Mouse (Mus musculus) CH12.LX (cell line): ENCODE data around the gene Per1. TPM values are rescaled to one million over a fixed set of nuclear protein-coding genes. Genes with fewer than 3 reads are reported as not detected.

Experiments used
- DNase-seq: peaks from one replicate; pipeline ENCODE4 v3.0.0-alpha.2; 2013; ENCODE audit errors: extremely low read depth
- H3K27ac ChIP-seq: 2 replicates; pipeline ENCODE4 v1.5.1; 2012; ENCODE audit warnings: low read depth, mild to moderate bottlenecking, control low read depth, moderate library complexity; ENCODE audit not compliant: insufficient read depth
- H3K27me3 ChIP-seq: replicated peaks from 2 replicates; pipeline ENCODE3; 2012; ENCODE audit warnings: inconsistent platforms
- H3K36me3 ChIP-seq, 2 experiments: replicated peaks in 1 of 2; 2 replicates each; pipeline versions ENCODE3 to v1.6.1; 2012; ENCODE audit warnings: inconsistent platforms in 1 of 2, low read length in 1 of 2, mild to moderate bottlenecking in 1 of 2, mixed read lengths in 1 of 2, moderate library complexity in 1 of 2; ENCODE audit not compliant: control insufficient read depth in 1 of 2, insufficient read depth in 1 of 2
- H3K4me1 ChIP-seq, 2 experiments: 2 replicates each; pipeline ENCODE4 v1.6.1; 2012; ENCODE audit warnings: inconsistent platforms in 1 of 2, moderate library complexity in 1 of 2; ENCODE audit not compliant: insufficient read depth in 2 of 2, control insufficient read depth in 1 of 2
- H3K4me2 ChIP-seq: 2 replicates; pipeline ENCODE4 v1.6.1; 2012; ENCODE audit warnings: low read depth, mild to moderate bottlenecking, control low read depth; ENCODE audit not compliant: poor library complexity, insufficient read depth, severe bottlenecking
- H3K4me3 ChIP-seq, 3 experiments: fragments of 150-350 bp in 1 of 3; sonication (generic) in 1 of 3; replicated peaks in 1 of 3; 2 replicates each; pipeline versions ENCODE3 to v1.5.1; 2011 to 2012; ENCODE audit warnings: low read depth in 2 of 3, low read length in 2 of 3, mild to moderate bottlenecking in 2 of 3, moderate library complexity in 2 of 3, control low read depth in 1 of 3, improper control_type of control experiment in 1 of 3, inconsistent platforms in 1 of 3, mixed read lengths in 1 of 3; ENCODE audit not compliant: poor library complexity in 1 of 3
- H3K79me2 ChIP-seq: replicated peaks from 2 replicates; pipeline ENCODE4 v1.6.1; 2012; ENCODE audit warnings: mild to moderate bottlenecking, moderate library complexity; ENCODE audit not compliant: control insufficient read depth, poor library complexity, insufficient read depth, severe bottlenecking; ENCODE audit errors: extremely low read depth
- H3K9ac ChIP-seq: 2 replicates; pipeline ENCODE4 v1.6.1; 2012; ENCODE audit warnings: low read depth, mild to moderate bottlenecking, control low read depth, moderate library complexity; ENCODE audit not compliant: insufficient read depth
- H3K9me3 ChIP-seq: replicated peaks from 2 replicates; pipeline ENCODE3; 2012; ENCODE audit warnings: low read length, inconsistent platforms, mixed read lengths
- BHLHE40 ChIP-seq: IDR thresholded peaks from 2 replicates; pipeline ENCODE4 v1.6.1; 2011; ENCODE audit warnings: mild to moderate bottlenecking, low read depth, low read length, improper control_type of control experiment
- CHD1 ChIP-seq: IDR thresholded peaks from 2 replicates; pipeline ENCODE4 v1.6.1; 2012; ENCODE audit warnings: low read depth, low read length, improper control_type of control experiment, inconsistent platforms
- CTCF ChIP-seq, 2 experiments: IDR thresholded peaks in 1 of 2; conservative IDR thresholded peaks in 1 of 2; 2 replicates each; pipeline ENCODE4 v1.5.1; 2011 to 2012; ENCODE audit warnings: low read depth in 2 of 2, low read length in 2 of 2, improper control_type of control experiment in 1 of 2, inconsistent platforms in 1 of 2, mild to moderate bottlenecking in 1 of 2, moderate library complexity in 1 of 2
- E2F4 ChIP-seq: IDR thresholded peaks from 2 replicates; pipeline ENCODE4 v1.6.1; 2011; ENCODE audit warnings: low read depth, low read length, improper control_type of control experiment; ENCODE audit not compliant: insufficient replicate concordance
- ELF1 ChIP-seq: IDR thresholded peaks from 2 replicates; pipeline ENCODE4 v1.6.1; 2014; ENCODE audit warnings: low read depth, mild to moderate bottlenecking, inconsistent platforms, low read length, improper control_type of control experiment
- EP300 ChIP-seq: IDR thresholded peaks from 2 replicates; pipeline ENCODE4 v1.6.1; 2011; ENCODE audit warnings: low read length, improper control_type of control experiment
- ETS1 ChIP-seq: conservative IDR thresholded peaks from 2 replicates; pipeline ENCODE4 v1.6.1; 2012; ENCODE audit warnings: low read depth, mild to moderate bottlenecking, inconsistent platforms, low read length, improper control_type of control experiment, moderate library complexity
- GABPA ChIP-seq: IDR thresholded peaks from 2 replicates; pipeline ENCODE4 v1.6.1; 2012; ENCODE audit warnings: low read depth, low read length, improper control_type of control experiment, inconsistent platforms; ENCODE audit not compliant: insufficient replicate concordance
- HCFC1 ChIP-seq: IDR thresholded peaks from 2 replicates; pipeline ENCODE4 v1.6.1; 2012; ENCODE audit warnings: low read depth, mild to moderate bottlenecking, inconsistent platforms, low read length, improper control_type of control experiment
- IRF4 ChIP-seq: IDR thresholded peaks from 2 replicates; pipeline ENCODE4 v1.6.1; 2014; ENCODE audit warnings: low read depth, mild to moderate bottlenecking, inconsistent platforms, low read length, improper control_type of control experiment
- JUN ChIP-seq: IDR thresholded peaks from 2 replicates; pipeline ENCODE4 v1.6.1; 2011; ENCODE audit warnings: low read depth, mild to moderate bottlenecking, low read length, improper control_type of control experiment, moderate library complexity; ENCODE audit not compliant: insufficient read depth
- KAT2A ChIP-seq: IDR thresholded peaks from 2 replicates; pipeline ENCODE4 v1.6.1; 2012; ENCODE audit warnings: low read length, improper control_type of control experiment, inconsistent platforms; ENCODE audit not compliant: insufficient replicate concordance
- MAFK ChIP-seq: IDR thresholded peaks from 2 replicates; pipeline ENCODE4 v1.6.1; 2011; ENCODE audit warnings: low read length, improper control_type of control experiment; ENCODE audit not compliant: insufficient replicate concordance
- MAX ChIP-seq: IDR thresholded peaks from 2 replicates; pipeline ENCODE4 v1.6.1; 2011; ENCODE audit warnings: low read length, improper control_type of control experiment
- MAZ ChIP-seq: IDR thresholded peaks from 2 replicates; pipeline ENCODE4 v1.6.1; 2012; ENCODE audit warnings: low read depth, mild to moderate bottlenecking, inconsistent platforms, low read length, improper control_type of control experiment, moderate library complexity
- MXI1 ChIP-seq: IDR thresholded peaks from 2 replicates; pipeline ENCODE4 v1.6.1; 2011; ENCODE audit warnings: mild to moderate bottlenecking, low read depth, low read length, improper control_type of control experiment
- MYC ChIP-seq: IDR thresholded peaks from 2 replicates; pipeline ENCODE4 v1.6.1; 2011; ENCODE audit warnings: low read depth, mild to moderate bottlenecking, improper control_type of control experiment, low read length
- NRF1 ChIP-seq: IDR thresholded peaks from 2 replicates; pipeline ENCODE4 v1.6.1; 2014; ENCODE audit warnings: low read depth, mild to moderate bottlenecking, inconsistent platforms, low read length, improper control_type of control experiment, moderate library complexity
- PAX5 ChIP-seq: IDR thresholded peaks from 2 replicates; pipeline ENCODE4 v1.6.1; 2012; ENCODE audit warnings: low read length, inconsistent platforms, mixed read lengths
- POLR2AphosphoS2 ChIP-seq: IDR thresholded peaks from 2 replicates; pipeline ENCODE4 v1.6.1; 2011; ENCODE audit warnings: low read depth, low read length, improper control_type of control experiment
- RAD21 ChIP-seq: IDR thresholded peaks from 2 replicates; pipeline ENCODE4 v1.6.1; 2011; ENCODE audit warnings: low read depth, mild to moderate bottlenecking, low read length, improper control_type of control experiment, moderate library complexity
- RCOR1 ChIP-seq: conservative IDR thresholded peaks from 2 replicates; pipeline ENCODE4 v1.6.1; 2012; ENCODE audit warnings: low read depth, mild to moderate bottlenecking, inconsistent platforms, low read length, improper control_type of control experiment
- SIN3A ChIP-seq: IDR thresholded peaks from 2 replicates; pipeline ENCODE4 v1.6.1; 2012; ENCODE audit warnings: low read length, improper control_type of control experiment, inconsistent platforms
- TBP ChIP-seq: conservative IDR thresholded peaks from 2 replicates; pipeline ENCODE4 v1.6.1; 2011; ENCODE audit warnings: low read depth, low read length, improper control_type of control experiment
- TCF12 ChIP-seq: IDR thresholded peaks from 2 replicates; pipeline ENCODE4 v1.6.1; 2014; ENCODE audit warnings: low read depth, mild to moderate bottlenecking, inconsistent platforms, low read length, improper control_type of control experiment
- UBTF ChIP-seq: IDR thresholded peaks from 2 replicates; pipeline ENCODE4 v1.6.1; 2012; ENCODE audit warnings: low read depth, mild to moderate bottlenecking, inconsistent platforms, low read length, improper control_type of control experiment, moderate library complexity
- USF1 ChIP-seq: IDR thresholded peaks from 2 replicates; pipeline ENCODE4 v1.6.1; 2014; ENCODE audit warnings: low read depth, mild to moderate bottlenecking, inconsistent platforms, low read length, improper control_type of control experiment
- ZC3H11A ChIP-seq: IDR thresholded peaks from 2 replicates; pipeline ENCODE4 v1.6.1; 2012; ENCODE audit warnings: low read depth, mild to moderate bottlenecking, inconsistent platforms, low read length, improper control_type of control experiment
- ZKSCAN1 ChIP-seq: IDR thresholded peaks from 2 replicates; pipeline ENCODE4 v1.6.1; 2012; ENCODE audit warnings: low read depth, inconsistent platforms, low read length, improper control_type of control experiment, borderline replicate concordance
- ZNF384 ChIP-seq: IDR thresholded peaks from 2 replicates; pipeline ENCODE4 v1.6.1; 2012; ENCODE audit warnings: low read depth, low read length, improper control_type of control experiment, inconsistent platforms
- dilution Hi-C: fragments of 300-500 bp; cut with MboI; formaldehyde crosslinking; loops from 2 replicates; pipeline ENCODE4 v1.14.3; 2020; ENCODE audit warnings: low sequenced_read_pairs; ENCODE audit not compliant: extremely low pct_unique_long_range_greater_than_20kb, extremely low pct_ligation_motif_present
- in situ Hi-C: fragments of 300-500 bp; cut with MboI; formaldehyde crosslinking; loops from 3 replicates; pipeline ENCODE4 v1.14.3; 2019; ENCODE audit warnings: low sequenced_read_pairs, low pct_ligation_motif_present, low pct_unique_long_range_greater_than_20kb, mixed read lengths
- polyA plus RNA-seq: library from polyadenylated mRNA; unstranded; fragments of >175 nt; gene quantifications from 2 replicates; pipeline ENCODE4 v1.2.1, GENCODE M21; 2012; ENCODE audit warnings: low read depth; ENCODE audit not compliant: insufficient read length
- total RNA-seq, 2 experiments: library from RNA; depleted of rRNA; stranded (reverse); fragments of 300-350 nt in 1 of 2; fragments of >200 nt in 1 of 2; gene quantifications; 2 replicates each; pipeline ENCODE4 v1.2.3; 2012 to 2014

The Per1 gene
- total and polyA plus RNA-seq, 3 experiments: 2.8 to 38.3 (median 11.8) TPM

GRCm38 (mm10) chr11:69061255-69061912 lies 33.6 kb upstream of the Per1 start:
- dilution Hi-C loops (no loop called here), in situ Hi-C loops (loop anchor here (5.0 kb wide), 1 partner anchor 56 kb away; no protein-coding TSS in a partner anchor)
- Histone ChIP-seq H3K79me2 (no peaks in the 10 kb centered on the region; the same call in none of the 2 replicates), H3K4me3 (peak overlapping the region in 2 of 3 experiments; percentile 77 to 87), H3K9me3 (no peaks in the 10 kb centered on the region), H3K9ac (peak overlapping the region; percentile 92), H3K36me3 (peaks cover 0 to 3% of the 10 kb centered on the region in 2 experiments), H3K27ac (no peak overlapping the region), H3K27me3 (peaks cover 3% of the 10 kb centered on the region), H3K4me2 (peak overlapping the region; percentile 64), H3K4me1 (peaks cover 4 to 35% of the 10 kb centered on the region in 2 experiments)
- TF ChIP-seq SIN3A: 0 out of 2 replicates have a peak, but pooled peaks have one; percentile 31
- no peak for TF ChIP-seq HCFC1
- DNase-seq: no peak

DNA sequence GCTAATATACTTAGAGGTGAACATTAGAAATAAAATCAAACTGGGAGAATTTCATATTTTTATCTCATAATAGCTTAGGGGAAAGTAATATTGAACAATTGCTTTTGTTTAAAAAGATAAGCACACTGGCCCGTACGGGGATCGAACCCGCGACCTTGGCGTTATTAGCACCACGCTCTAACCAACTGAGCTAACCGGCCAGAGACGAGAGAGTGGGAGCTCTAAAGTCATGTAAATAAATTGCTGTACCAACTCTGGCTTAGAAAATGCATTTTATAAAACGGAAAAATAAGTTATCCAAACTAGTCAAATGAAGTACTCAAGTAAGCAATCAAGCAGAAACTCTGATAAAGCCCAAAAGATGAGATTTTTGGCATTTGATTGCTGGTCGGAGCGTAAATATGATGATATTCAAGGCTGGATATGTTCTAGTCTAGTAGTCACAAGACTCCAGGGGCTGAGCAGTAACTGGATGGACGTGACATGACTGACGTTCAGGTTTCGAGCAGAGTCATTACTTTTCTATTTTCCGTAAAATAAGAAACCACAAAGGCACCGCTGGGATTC lies 32.7 kb upstream of the Per1 start:
- Histone ChIP-seq H3K79me2 (no peaks in the 10 kb centered on the region; the same call in none of the 2 replicates), H3K36me3 (no peaks in the 10 kb centered on the region), H3K4me3 (peak overlapping the region; percentile 51 to 77 (median 63)), H3K9me3 (no peaks in the 10 kb centered on the region), H3K27ac (peak overlapping the region; percentile 71), H3K27me3 (peaks cover 3% of the 10 kb centered on the region), H3K4me2 (no peak overlapping the region), H3K4me1 (peaks cover 7 to 42% of the 10 kb centered on the region in 2 experiments), H3K9ac (peak overlapping the region; percentile 44; the same call in 1 of the 2 replicates)
- dilution Hi-C loops: no loop called here
- in situ Hi-C loops: loop anchor here (5.0 kb wide), 1 partner anchor 55 kb away; no protein-coding TSS in a partner anchor
- DNase-seq: peak; percentile 77
- TF ChIP-seq KAT2A: peak; percentile 81; the same call in 1 of the 2 replicates
- no peak for TF ChIP-seq MAX
- no peak for TF ChIP-seq CHD1
- TF ChIP-seq IRF4: 0 out of 2 replicates have a peak, but pooled peaks have one; percentile 7
- 0 out of 2 replicates have a peak, but pooled peaks have one; percentile 18 for TF ChIP-seq MXI1
- 0 out of 2 replicates have a peak, but pooled peaks have one; percentile 5 for TF ChIP-seq JUN
- TF ChIP-seq TCF12: no peak
- TF ChIP-seq NRF1: peak; percentile 65; the same call in 1 of the 2 replicates
- TF ChIP-seq CTCF (conservative IDR thresholded peaks at IDR 0.05 in 1 of 2, IDR thresholded peaks at IDR 0.05 in 1 of 2; ENCODE audit: low read depth in 2 of 2, low read length in 2 of 2): no peak
- peak; percentile 95 for TF ChIP-seq ELF1
- TF ChIP-seq MAZ: no peak
- TF ChIP-seq USF1: no peak
- no peak for TF ChIP-seq ZNF384
- no peak for TF ChIP-seq MYC
- TF ChIP-seq BHLHE40: peak; percentile 92
- TF ChIP-seq POLR2AphosphoS2: no peak
- peak; percentile 97 for TF ChIP-seq MAFK
- no peak for TF ChIP-seq RAD21
- no peak for TF ChIP-seq ZC3H11A
- TF ChIP-seq ETS1: 0 out of 2 replicates have a peak, but pooled peaks have one; percentile 40
- no peak for TF ChIP-seq RCOR1
- no peak for TF ChIP-seq ZKSCAN1
- no peak for TF ChIP-seq PAX5
- peak; percentile 99 for TF ChIP-seq TBP
- TF ChIP-seq EP300: no peak
- TF ChIP-seq UBTF: no peak
- no peak for TF ChIP-seq GABPA
- peak; percentile 84; the same call in 1 of the 2 replicates for TF ChIP-seq E2F4
